Mouse (Mus musculus): Measurements from ENCODE around the gene Prkar1b. TPM values are rescaled to one million over a fixed set of nuclear protein-coding genes. Genes with fewer than 3 reads are reported as not detected.

The Prkar1b gene
- total RNA-seq, 1 experiment from 2014 or later, result not detected

DNA sequence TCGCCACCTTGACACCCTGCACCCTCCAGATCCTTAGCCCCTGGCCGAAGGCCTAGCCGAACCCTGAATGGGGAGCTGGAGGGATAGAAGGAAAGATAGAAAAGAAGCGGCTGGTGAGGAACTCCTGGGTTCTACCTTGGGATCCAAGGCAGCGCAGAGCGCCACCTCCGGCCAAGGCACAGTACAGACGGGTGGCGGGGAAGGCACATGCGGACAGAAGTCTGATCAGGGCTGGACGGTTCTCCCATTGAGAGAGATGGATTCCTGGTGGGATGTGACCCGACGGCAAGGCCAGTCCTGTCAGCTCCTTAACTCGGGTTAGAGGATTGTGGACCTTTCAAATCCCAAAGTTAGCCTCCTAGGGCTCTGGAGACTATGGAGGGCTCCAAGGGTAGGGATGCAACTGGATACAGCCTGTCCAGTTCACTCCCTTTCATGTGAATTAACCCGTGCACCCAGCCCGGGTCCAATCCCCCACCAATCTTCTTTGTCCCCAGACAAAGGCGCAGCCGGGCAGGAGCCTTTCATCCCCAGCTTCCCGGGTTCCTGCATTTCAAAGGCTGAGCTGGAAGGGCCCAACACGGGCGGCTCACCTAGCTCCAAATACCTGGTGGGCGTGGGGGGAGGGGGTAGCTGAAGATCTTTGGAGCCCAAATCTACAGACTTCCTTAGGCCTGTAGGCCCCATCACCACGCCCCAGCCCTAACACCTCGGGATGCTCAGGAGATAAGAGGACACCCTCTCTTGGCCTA, 153.3 kb downstream of the Prkar1b start:
- no peak for ATAC-seq (replicated peaks in 1 of 2; ENCODE audit: insufficient read depth in 1 of 2, low FRiP score in 2 of 2, low TSS enrichment in 1 of 2, low read depth in 1 of 2, poor library complexity in 2 of 2, severe bottlenecking in 2 of 2)

DNA sequence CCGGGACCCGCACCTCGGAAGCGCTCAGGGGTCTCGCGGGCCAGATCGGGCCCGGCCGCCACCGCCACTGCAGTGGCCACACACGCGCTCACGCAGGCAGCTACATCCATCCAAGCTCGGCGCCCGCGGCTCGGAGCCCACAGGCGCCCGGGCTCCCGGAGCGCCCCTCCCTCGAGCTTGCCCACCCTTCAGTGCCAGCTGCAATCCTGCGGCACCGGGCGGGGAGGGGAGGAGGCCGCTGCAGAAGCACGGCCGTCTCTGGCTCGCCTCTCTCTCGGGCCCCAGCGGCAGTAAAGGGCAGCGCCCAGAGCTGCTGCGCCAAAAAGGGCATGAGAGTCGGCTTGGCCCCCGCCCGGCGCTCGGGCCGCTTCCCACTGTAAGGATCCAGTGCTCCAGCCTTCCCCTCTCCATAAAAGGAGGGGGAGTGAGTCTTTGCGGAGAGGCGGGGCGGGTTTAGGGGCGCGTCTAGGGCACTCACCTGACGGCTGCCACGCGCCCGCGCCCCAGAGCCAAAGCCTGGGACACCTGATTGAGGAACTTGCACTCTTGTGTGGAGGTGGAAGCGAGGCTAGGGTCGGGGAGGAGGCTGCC, 154.0 kb downstream of the Prkar1b start:
- peak; percentile 29 to 30; a peak in 2 of 4 replicates for ATAC-seq (replicated peaks in 1 of 2; ENCODE audit: insufficient read depth in 1 of 2, low FRiP score in 2 of 2, low TSS enrichment in 1 of 2, low read depth in 1 of 2, poor library complexity in 2 of 2, severe bottlenecking in 2 of 2)

DNA sequence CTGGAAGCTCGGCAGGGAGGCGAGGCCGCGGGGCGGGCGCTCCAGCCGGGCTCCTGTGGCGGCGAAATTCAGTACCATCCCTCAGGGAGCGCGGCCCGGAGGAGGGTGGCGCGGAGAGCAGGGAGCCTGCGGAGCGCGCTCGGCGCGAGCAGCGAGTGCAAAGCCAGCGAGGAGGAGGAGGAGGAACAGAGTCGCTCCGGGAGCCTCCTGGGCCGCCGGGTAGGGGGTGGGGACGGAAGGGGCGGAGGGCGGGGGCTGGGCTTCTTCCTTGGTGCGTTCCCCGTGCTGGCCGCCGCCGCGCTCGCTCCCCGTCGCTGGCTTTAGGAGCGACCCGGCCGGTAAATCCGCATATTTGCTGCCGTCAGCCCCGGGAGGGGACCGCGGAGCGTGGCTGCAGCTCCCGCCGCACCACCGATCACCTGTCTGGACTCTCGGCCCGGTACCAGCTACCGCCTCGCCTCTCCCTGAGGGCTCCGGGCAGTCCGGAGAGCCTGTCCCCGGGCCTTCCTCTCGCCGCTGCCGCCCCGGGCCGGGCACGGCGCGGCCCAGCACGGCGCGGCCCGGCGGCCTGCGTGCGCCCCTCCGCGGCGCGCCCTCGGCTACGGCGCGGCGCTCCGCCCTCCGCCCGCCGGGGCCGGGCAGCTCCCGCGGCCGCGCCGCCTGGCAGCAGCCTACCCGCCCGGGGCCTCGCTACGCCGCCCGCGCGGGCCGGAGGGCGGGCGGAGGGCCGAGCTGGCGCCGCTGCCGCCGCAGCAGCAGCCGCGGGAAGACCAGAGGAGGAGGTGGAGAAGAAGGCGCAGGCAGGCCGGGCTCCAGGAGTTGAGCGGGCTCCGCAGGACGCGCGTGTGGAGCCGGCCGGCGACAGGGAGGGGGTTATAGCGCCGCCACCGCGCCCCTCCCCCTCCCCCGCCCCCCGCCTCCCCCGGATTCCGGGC, 154.7 kb downstream of the Prkar1b start:
- no peak for ATAC-seq (replicated peaks in 1 of 2; ENCODE audit: insufficient read depth in 1 of 2, low FRiP score in 2 of 2, low TSS enrichment in 1 of 2, low read depth in 1 of 2, poor library complexity in 2 of 2, severe bottlenecking in 2 of 2)

DNA sequence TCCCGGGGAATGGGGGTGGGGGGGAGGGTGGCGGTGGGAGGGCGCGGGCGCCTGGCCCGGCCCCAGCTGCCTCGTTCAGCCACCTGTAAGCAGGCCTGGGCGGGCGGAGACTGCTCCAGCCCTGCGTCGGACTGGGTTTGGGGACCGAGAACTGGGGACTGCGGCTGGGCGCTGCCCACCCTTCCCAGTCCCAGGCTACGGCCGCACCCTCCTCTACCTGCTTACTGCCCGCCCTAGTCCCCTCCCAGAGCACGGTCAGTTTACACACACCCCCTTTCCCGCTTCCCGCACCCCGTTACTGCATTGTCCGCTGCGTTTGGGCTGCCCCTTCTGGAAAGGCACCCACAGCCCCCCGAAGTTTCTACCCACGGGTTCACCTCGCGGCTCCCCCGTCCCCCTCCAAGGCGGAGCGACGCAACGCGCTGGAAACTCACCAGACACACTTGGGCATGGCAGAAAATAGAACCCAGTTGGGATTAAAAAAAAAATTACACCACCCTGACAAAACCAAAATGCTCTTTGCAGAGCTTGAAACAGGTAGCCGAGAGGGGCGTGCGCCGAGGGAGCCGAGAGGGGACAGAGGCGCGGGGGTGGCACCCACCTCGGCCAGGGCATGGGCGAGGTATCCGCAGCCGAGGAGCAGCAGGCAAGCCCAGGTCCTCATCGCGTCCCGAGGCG, 155.6 kb downstream of the Prkar1b start:
- no peak for ATAC-seq (replicated peaks in 1 of 2; ENCODE audit: insufficient read depth in 1 of 2, low FRiP score in 2 of 2, low TSS enrichment in 1 of 2, low read depth in 1 of 2, poor library complexity in 2 of 2, severe bottlenecking in 2 of 2)

DNA sequence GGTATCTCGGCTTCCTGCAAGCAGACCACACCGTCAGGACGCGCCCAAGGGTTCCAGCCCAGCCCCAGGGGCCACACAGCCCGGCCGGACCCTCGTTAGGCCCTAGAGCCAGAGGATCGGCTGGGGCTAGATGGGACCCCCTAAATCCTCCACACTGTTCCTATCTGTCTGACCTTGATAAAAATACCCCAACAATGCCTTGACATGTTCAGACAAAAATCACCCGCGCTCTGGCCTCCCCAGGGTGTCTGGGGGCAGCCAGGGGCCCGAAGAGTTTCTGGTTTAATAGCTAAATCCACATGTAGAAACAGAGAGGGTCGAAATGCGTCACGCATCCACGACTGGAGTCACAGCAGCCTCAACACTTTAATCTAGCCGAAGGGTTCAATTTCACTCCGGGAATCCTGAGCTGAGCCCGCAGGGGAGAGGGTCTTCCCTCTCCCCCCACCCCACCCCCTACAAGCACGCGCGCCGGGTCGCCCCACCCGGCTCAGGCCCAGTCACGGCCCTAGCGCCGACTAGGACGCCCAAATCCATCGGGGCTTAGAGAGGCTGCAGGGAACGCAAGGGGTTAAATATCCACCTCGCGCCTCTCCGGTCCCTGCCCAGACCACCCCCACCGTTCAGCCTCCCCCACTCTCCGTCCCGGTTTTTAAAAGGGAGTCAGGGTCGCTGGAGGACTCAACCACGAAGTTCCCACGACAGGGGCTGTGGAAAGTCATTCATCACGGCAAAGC, 156.3 kb downstream of the Prkar1b start:
- no peak for ATAC-seq (replicated peaks in 1 of 2; ENCODE audit: insufficient read depth in 1 of 2, low FRiP score in 2 of 2, low TSS enrichment in 1 of 2, low read depth in 1 of 2, poor library complexity in 2 of 2, severe bottlenecking in 2 of 2)

DNA sequence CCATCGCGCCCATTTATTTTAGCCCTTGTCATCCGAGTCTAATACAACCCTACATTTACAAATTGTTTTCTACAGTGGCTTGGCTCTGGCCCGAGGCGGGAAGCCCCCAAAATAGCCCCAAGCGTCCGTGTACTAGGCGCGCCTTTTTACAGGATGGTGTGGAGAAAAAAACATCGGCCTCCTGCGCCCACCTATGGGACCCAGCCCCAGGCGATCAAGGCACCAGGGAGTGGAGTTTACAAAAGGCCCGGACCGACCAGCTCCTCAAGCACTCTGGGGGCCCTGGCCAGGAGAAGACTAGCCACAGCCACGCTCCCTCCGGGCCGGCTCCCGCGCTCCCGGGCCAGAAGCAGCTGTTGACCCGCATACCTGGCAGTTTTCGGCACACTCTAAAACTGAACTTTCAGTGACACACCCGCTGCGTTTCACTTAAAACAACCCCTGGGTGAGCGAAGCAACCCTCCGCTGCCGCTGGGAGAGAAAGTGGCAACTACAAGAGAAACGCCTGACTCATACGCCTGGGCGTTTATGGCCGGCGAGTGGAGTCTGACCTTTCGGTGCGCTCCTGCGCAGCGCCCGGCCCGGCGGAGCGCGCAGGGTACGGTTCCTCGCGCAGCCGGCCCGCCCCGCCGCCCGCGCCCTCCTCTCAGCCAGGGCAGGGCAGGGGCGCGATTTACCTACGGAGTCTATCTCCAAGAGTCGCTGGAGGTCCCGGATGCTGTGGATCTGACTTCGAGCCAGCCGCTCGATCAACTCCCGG, 157.0 kb downstream of the Prkar1b start:
- no peak for ATAC-seq (replicated peaks in 1 of 2; ENCODE audit: insufficient read depth in 1 of 2, low FRiP score in 2 of 2, low TSS enrichment in 1 of 2, low read depth in 1 of 2, poor library complexity in 2 of 2, severe bottlenecking in 2 of 2)

DNA sequence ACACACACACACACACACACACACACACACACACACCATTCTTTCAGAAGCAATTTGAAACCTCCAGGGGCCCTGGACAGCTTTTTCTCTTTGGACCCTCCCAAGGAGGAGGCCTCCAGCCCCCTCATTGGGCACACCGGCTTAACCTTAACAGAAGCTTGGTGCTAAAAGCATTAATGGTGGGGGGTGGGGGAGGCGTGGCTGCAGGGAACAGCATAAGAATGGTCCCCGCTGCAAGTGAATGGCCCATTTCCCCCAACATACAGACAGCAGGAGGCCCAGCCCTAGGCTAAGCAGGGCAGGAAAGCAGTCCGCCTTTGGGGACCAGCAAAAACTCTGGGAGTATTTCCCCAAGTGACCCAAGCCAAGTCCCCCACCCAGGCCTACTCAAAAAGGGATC, 158.1 kb downstream of the Prkar1b start:
- no peak for ATAC-seq (replicated peaks in 1 of 2; ENCODE audit: insufficient read depth in 1 of 2, low FRiP score in 2 of 2, low TSS enrichment in 1 of 2, low read depth in 1 of 2, poor library complexity in 2 of 2, severe bottlenecking in 2 of 2)

DNA sequence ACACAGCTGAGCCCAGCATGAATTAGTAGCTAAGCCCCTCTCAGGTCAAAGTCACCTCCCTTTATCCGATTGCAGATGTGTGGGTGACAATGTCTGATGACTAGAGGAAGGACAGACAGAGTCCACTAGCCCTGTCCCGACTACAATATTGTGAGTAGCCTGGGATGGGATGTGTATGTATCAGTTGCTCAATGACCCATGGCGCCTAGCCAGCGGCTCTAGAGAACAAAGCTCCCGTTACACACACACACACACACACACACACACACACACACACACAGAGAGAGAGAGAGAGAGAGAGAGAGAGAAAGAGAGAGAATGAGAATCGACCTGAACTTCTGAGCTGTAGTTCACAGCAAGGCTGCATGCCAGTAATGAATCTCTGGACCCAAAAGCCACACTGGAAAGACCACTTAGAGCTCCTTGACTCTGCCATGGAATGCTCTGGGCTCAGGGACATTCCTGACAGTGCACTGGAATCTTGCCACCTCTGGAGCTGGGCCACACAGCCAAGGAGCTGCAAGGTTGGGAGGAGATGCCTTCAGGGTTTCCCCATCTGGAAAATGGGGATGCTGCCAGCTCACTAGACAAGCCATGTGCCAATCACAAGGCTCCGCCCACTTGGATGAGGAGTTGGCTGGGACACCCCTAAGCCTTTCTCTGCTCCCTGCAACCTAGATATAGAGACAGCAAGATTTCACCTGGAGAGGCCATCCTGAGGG, 159.0 kb downstream of the Prkar1b start:
- ATAC-seq (replicated peaks in 1 of 2; ENCODE audit: insufficient read depth in 1 of 2, low FRiP score in 2 of 2, low TSS enrichment in 1 of 2, low read depth in 1 of 2, poor library complexity in 2 of 2, severe bottlenecking in 2 of 2), result no peak

DNA sequence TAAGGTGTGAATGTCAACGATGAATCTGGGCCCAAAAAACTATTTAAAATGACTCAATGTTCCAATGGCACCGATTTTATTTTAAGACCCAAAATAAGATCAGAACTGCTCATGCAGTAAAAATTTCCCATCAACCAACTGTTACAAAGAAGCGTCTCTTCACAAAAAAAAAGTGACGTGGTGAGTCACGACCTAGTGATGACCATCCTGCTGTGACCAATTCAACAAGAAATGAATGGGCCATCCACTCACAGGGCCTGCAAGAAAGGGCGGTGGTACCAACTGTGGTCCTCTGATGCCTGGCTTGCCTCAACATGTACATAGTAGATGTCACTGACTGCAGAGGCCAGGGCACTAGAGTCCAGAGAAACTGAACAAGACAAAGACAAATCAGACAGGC, 160.2 kb downstream of the Prkar1b start:
- ATAC-seq (replicated peaks in 1 of 2; ENCODE audit: insufficient read depth in 1 of 2, low FRiP score in 2 of 2, low TSS enrichment in 1 of 2, low read depth in 1 of 2, poor library complexity in 2 of 2, severe bottlenecking in 2 of 2), result no peak

DNA sequence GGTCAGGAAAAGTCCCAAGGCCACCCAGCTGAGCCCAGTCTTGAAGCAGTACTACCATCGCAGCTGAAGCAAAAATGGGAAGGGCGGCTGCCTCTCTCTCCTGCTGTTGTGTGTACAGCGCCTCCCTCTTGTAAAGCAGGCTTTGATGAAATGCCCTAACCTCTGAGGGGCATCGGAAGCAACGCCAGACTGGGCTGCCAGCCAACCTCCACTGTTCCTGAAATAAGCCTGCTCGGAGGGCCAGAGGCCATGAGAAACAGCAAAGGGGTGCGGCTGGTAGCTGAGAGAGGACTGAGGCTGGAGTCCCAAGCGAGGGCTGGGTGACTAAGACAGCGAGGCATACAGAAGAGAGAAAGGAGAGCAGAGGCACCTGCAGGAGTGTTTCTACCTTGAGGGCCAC, 161.0 kb downstream of the Prkar1b start:
- no peak for ATAC-seq (replicated peaks in 1 of 2; ENCODE audit: insufficient read depth in 1 of 2, low FRiP score in 2 of 2, low TSS enrichment in 1 of 2, low read depth in 1 of 2, poor library complexity in 2 of 2, severe bottlenecking in 2 of 2)

DNA sequence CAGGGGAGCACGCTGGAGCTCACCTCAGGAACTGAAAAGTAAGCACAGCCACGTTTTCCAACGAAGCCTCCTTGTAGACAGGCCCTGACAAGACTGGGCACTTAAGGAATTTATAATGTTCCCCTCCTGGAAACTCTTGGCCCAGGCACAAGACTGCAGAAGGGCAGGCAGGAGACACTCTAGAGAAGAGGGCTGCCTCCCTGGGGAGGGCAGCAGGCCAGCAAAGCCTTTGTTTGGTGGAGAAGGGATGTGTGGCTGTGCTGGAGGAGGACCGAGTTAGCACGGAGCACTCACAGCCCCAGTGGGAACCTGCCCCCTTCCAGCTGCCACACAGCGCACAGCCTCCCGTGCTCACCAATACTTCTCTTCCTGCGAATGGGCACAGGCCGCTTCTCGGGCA, 161.8 kb downstream of the Prkar1b start:
- ATAC-seq (replicated peaks in 1 of 2; ENCODE audit: insufficient read depth in 1 of 2, low FRiP score in 2 of 2, low TSS enrichment in 1 of 2, low read depth in 1 of 2, poor library complexity in 2 of 2, severe bottlenecking in 2 of 2), result no peak

DNA sequence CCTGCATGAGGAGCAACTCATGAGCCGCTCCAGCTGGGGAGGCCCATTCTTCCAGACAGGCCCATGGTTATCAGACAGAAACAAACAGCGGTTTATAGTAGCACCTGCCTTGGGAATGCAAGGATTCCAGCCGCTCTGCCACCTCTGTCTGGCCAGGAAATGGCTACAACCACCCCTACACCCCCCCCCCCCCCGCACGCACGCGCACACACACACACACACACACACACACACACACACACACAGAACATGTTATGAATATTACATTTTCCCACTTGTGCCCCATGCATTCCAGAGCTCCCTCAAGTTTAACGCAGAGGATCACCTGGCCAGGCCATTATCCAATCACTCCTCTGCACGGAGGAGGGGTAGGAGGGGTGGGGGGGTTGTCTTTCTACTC, 167.9 kb downstream of the Prkar1b start:
- no peak for ATAC-seq (replicated peaks in 1 of 2; ENCODE audit: insufficient read depth in 1 of 2, low FRiP score in 2 of 2, low TSS enrichment in 1 of 2, low read depth in 1 of 2, poor library complexity in 2 of 2, severe bottlenecking in 2 of 2)

DNA sequence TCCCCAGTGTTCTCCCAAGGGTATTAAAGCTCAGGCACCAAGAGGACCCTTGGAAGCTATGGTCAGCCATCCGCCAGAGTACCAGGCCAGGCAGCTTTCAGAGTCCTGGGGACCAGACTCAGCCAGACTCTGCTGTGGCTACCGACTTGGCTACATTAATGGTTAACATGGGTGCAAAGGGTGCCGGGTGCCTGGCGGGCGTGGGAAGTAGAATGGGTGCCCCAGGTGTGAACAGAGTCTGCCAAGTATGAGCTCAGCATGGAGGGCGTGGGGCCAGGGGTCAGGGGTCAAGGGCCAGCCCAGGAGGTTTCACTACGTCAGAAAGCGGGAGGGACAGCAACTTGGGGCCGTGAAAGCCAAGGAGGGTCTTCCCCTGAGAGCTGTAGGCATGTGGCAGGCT, 169.2 kb downstream of the Prkar1b start:
- ATAC-seq (replicated peaks in 1 of 2; ENCODE audit: insufficient read depth in 1 of 2, low FRiP score in 2 of 2, low TSS enrichment in 1 of 2, low read depth in 1 of 2, poor library complexity in 2 of 2, severe bottlenecking in 2 of 2), result no peak

DNA sequence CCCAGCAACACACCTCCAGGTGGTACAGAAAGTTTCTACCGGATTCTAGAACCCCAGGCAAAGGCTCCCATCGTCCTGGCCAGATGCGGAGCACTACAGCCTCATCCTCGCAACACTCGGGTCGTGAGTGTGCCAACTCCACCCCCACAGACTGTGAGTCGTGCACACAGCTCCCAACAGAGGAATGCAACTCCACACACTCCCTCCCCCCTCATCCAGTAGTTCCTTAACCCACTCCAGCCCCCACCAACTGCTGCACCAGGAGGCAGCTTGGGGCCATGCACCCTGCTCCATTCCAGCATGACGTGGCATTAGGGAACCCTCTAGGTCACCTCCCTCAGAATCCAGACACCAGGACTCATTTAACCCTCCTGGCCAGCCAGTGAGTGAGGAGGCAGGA, 170.0 kb downstream of the Prkar1b start:
- no peak for ATAC-seq (replicated peaks in 1 of 2; ENCODE audit: insufficient read depth in 1 of 2, low FRiP score in 2 of 2, low TSS enrichment in 1 of 2, low read depth in 1 of 2, poor library complexity in 2 of 2, severe bottlenecking in 2 of 2)

DNA sequence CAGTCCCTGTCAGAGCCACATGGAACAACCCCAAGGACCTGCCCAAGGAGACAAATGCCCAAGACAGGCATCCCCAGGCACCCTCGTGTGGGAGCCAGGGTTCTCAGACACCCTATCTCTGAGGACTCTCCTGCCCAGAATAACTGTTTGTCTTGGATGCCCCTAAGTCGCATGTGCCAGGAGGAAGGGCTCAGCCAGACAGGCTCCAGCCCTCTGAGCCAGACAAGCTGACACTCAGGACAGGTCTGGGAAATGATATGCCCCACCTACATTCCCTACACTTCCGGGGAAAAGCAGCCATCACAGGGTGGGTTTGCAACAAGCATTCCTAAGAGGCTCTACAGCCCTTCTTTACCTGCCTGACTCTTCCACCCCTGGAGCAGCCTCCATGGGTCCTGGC, 172.0 kb downstream of the Prkar1b start:
- ATAC-seq (replicated peaks in 1 of 2; ENCODE audit: insufficient read depth in 1 of 2, low FRiP score in 2 of 2, low TSS enrichment in 1 of 2, low read depth in 1 of 2, poor library complexity in 2 of 2, severe bottlenecking in 2 of 2), result no peak

DNA sequence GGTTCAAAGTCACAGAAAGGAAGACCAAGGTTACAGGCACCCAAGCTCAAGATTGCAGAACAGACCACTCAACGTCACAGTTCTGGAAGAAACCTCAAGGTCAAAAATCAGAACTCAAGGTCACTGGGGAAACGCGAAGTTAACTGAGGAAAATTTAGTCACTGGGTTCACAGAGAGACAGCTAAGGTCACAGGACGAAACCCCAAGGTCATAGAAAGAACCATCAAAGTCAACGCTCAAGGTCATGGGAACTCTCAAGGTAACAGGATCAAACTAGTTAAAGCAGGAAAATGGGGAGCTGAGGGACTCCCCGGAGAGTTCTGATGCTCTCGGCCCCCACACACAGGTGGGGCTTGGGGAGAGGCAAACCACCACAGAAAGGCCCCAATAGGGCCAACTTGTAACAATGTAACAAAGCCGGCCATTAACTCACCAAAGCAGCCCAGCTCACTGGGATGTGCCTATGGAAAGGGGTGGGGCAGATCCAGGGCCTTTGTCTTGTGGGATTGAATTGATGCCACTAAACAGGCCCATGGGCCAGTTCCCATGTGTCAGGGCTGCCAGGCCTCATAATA, 174.8 kb downstream of the Prkar1b start:
- ATAC-seq (replicated peaks in 1 of 2; ENCODE audit: insufficient read depth in 1 of 2, low FRiP score in 2 of 2, low TSS enrichment in 1 of 2, low read depth in 1 of 2, poor library complexity in 2 of 2, severe bottlenecking in 2 of 2), result no peak

Data from hematopoietic stem cell, adult 5-6 weeks (primary cell).